Mouse (Mus musculus) embryonic fibroblast, embryonic 13.5 days (primary cell): ENCODE measurements around the gene Gtf3c5. TPM values are rescaled to one million over a fixed set of nuclear protein-coding genes. Genes with fewer than 3 reads are reported as not detected.

ENCODE experiments used
- H3K27ac ChIP-seq: 2 replicates; pipeline ENCODE4 v1.5.1; 2012; ENCODE audit warnings: low read length, control low read depth, inconsistent platforms; ENCODE audit not compliant: insufficient read depth
- H3K4me1 ChIP-seq: 2 replicates; pipeline ENCODE4 v1.6.1; 2011; ENCODE audit warnings: low read length; ENCODE audit not compliant: control insufficient read depth, insufficient read depth
- H3K4me3 ChIP-seq: 2 replicates; pipeline ENCODE4 v1.5.1; 2011; ENCODE audit warnings: mild to moderate bottlenecking, control low read depth, low read length; ENCODE audit not compliant: insufficient read depth
- CTCF ChIP-seq: IDR thresholded peaks from 2 replicates; pipeline ENCODE4 v1.5.1; 2011; ENCODE audit warnings: mild to moderate bottlenecking, control low read depth, low read length, moderate library complexity, borderline replicate concordance; ENCODE audit not compliant: insufficient read depth
- POLR2A ChIP-seq: IDR thresholded peaks from 2 replicates; pipeline ENCODE4 v1.6.1; 2011; ENCODE audit warnings: low read depth, mild to moderate bottlenecking, control low read depth, low read length, moderate library complexity
- polyA plus RNA-seq: library from polyadenylated mRNA; stranded (reverse); fragments of >200 nt; gene quantifications from 2 replicates; pipeline ENCODE4 v1.2.4, GENCODE M21; 2011; ENCODE audit warnings: low read depth; ENCODE audit not compliant: missing spikeins, insufficient read length

Gene Gtf3c5
- polyA plus RNA-seq, 1 experiment = 23.1 TPM

GRCm38 (mm10) chr2:28546560-28546959 is 37.0 kb downstream of the Gtf3c5 start:
- Histone ChIP-seq H3K4me1 (no peaks in the 10 kb centered on the region; the same call in 1 of the 2 replicates), H3K27ac (no peak overlapping the region), H3K4me3 (no peak overlapping the region)
- no peak for TF ChIP-seq CTCF
- TF ChIP-seq POLR2A = no peak

GRCm38 (mm10) chr2:28545976-28546375 is 37.6 kb downstream of the Gtf3c5 start:
- TF ChIP-seq POLR2A = no peak
- TF ChIP-seq CTCF = no peak
- peaks cover 2% of the 10 kb centered on the region; the same call in 1 of the 2 replicates for H3K4me1 ChIP-seq
- no peak overlapping the region for H3K4me3 ChIP-seq
- no peak overlapping the region for H3K27ac ChIP-seq

- TF ChIP-seq POLR2A (no peak), CTCF (no peak)
- Histone ChIP-seq H3K4me1 (peaks cover 14% of the 10 kb centered on the region), H3K27ac (no peak overlapping the region), H3K4me3 (no peak overlapping the region)
Observed at GRCm38 (mm10) chr2:28543894-28544293, 39.7 kb downstream of the Gtf3c5 start.

GRCm38 (mm10) chr2:28540587-28541227 is 42.8 kb downstream of the Gtf3c5 start:
- no peak for TF ChIP-seq CTCF
- TF ChIP-seq POLR2A = no peak

GRCm38 (mm10) chr2:28539949-28540348 is 43.6 kb downstream of the Gtf3c5 start:
- Histone ChIP-seq H3K27ac (no peak overlapping the region), H3K4me3 (no peak overlapping the region), H3K4me1 (peaks cover 25% of the 10 kb centered on the region)
- no peak for TF ChIP-seq POLR2A
- TF ChIP-seq CTCF = no peak

More at GRCm38 (mm10) chr2:28540587-28541227, 42.8 kb downstream of the Gtf3c5 start:
- peaks cover 19% of the 10 kb centered on the region for H3K4me1 ChIP-seq
- H3K4me3 ChIP-seq = no peak overlapping the region
- no peak overlapping the region for H3K27ac ChIP-seq

GRCm38 (mm10) chr2:28539206-28539605 is 44.3 kb downstream of the Gtf3c5 start:
- Histone ChIP-seq H3K27ac (peak overlapping the region; percentile 28), H3K4me3 (no peak overlapping the region), H3K4me1 (peaks cover 26% of the 10 kb centered on the region)
- TF ChIP-seq POLR2A = no peak; the same call in 1 of the 2 replicates
- TF ChIP-seq CTCF = no peak

GRCm38 (mm10) chr2:28538817-28539128 is 44.8 kb downstream of the Gtf3c5 start:
- Histone ChIP-seq H3K4me3 (no peak overlapping the region), H3K4me1 (peaks cover 26% of the 10 kb centered on the region), H3K27ac (peak overlapping the region; percentile 28)
- TF ChIP-seq CTCF (no peak), POLR2A (no peak)

- peaks cover 26% of the 10 kb centered on the region for H3K4me1 ChIP-seq
- no peak overlapping the region for H3K4me3 ChIP-seq
- H3K27ac ChIP-seq = no peak overlapping the region; the same call in 1 of the 2 replicates
- TF ChIP-seq CTCF (no peak), POLR2A (no peak)
Observed at GRCm38 (mm10) chr2:28537995-28538816, 45.3 kb downstream of the Gtf3c5 start.

GRCm38 (mm10) chr2:28537634-28537920 is 46.0 kb downstream of the Gtf3c5 start:
- TF ChIP-seq POLR2A (no peak), CTCF (no peak)
- Histone ChIP-seq H3K4me3 (no peak overlapping the region), H3K27ac (no peak overlapping the region), H3K4me1 (peaks cover 30% of the 10 kb centered on the region)
